Mouse (Mus musculus): ENCODE results near the gene Fam219b. TPM values are rescaled to one million over a fixed set of nuclear protein-coding genes. Genes with fewer than 3 reads are reported as not detected.

Gene Fam219b
- polyA plus RNA-seq, 1 experiment: 0.78 TPM

- Histone ChIP-seq H3K4me3 (replicated peaks) (no peak overlapping the region), H3K36me3 (ENCODE audit: control insufficient read depth) (peaks cover 66% of the 10 kb centered on the region), H3K27me3 (ENCODE audit: control insufficient read depth) (no peaks in the 10 kb centered on the region), H3K4me1 (ENCODE audit: control insufficient read depth) (peaks cover 36% of the 10 kb centered on the region), H3K9me3 (ENCODE audit: control insufficient read depth, low read length) (no peaks in the 10 kb centered on the region)
- TF ChIP-seq TAL1 (IDR thresholded peaks at IDR 0.05; ENCODE audit: low read length) (no peak), GATA1 (IDR thresholded peaks at IDR 0.05; ENCODE audit: low read length) (no peak)
Observed at GRCm38 (mm10) chr9:57539550-57539949, 2.2 kb downstream of the Fam219b start.

- Histone ChIP-seq H3K27me3 (ENCODE audit: control insufficient read depth) (no peaks in the 10 kb centered on the region), H3K9me3 (ENCODE audit: control insufficient read depth, low read length) (no peaks in the 10 kb centered on the region), H3K4me1 (ENCODE audit: control insufficient read depth) (peaks cover 35% of the 10 kb centered on the region), H3K36me3 (ENCODE audit: control insufficient read depth) (peaks cover 69% of the 10 kb centered on the region), H3K4me3 (replicated peaks) (no peak overlapping the region)
- no peak for TF ChIP-seq GATA1 (IDR thresholded peaks at IDR 0.05; ENCODE audit: low read length)
- TF ChIP-seq TAL1 (IDR thresholded peaks at IDR 0.05; ENCODE audit: low read length): no peak
Observed at GRCm38 (mm10) chr9:57541312-57541711, 4.0 kb downstream of the Fam219b start.

DNA sequence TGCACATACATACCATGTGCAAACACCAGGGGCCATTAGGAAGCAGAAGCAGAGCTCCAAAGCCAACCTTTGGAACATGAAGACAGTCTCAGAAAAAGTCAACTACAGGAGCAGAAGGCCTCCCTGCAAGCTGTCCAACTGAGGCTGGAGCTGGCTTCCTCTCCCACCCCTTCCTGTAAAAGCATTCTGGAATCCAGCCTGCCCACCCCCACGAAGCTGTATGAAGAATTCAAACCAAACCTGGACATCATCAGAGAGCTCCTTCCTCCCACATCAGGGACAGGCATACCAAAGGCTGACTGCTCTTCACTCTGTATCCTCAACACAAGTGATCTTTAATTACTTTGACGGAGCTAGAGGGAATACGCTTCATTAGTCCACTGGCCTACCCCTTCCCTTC is 6.6 kb downstream of the Fam219b start:
- no peak overlapping the region for H3K4me3 ChIP-seq (replicated peaks)
- peaks cover 87% of the 10 kb centered on the region for H3K36me3 ChIP-seq (ENCODE audit: control insufficient read depth)
- H3K4me1 ChIP-seq (ENCODE audit: control insufficient read depth): peaks cover 34% of the 10 kb centered on the region
- TF ChIP-seq GATA1 (IDR thresholded peaks at IDR 0.05; ENCODE audit: low read length) (no peak), TAL1 (IDR thresholded peaks at IDR 0.05; ENCODE audit: low read length) (no peak)
- H3K9me3 ChIP-seq (ENCODE audit: control insufficient read depth, low read length): no peaks in the 10 kb centered on the region
- no peaks in the 10 kb centered on the region for H3K27me3 ChIP-seq (ENCODE audit: control insufficient read depth)

DNA sequence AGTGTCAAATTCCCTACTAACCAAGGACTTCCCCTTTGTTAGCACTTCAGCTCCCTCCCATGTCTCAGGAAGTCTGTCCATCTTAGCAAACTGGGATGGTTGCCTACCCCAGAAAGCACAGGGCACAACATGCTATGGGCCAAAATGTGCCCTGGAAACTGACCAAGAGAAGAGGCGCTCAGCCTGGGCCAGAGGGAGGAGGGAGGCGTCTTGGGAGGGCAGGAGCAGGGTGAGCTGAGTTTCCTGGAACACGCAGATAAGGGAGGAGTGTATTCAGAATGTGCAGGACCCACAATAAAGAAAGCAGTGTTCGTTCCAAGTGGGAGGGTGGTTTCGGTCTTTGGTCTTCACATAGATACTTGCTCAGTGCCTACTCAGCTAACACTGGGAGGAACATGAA is 10.0 kb downstream of the Fam219b start:
- peak overlapping the region; percentile 4 for H3K4me3 ChIP-seq (replicated peaks)
- H3K9me3 ChIP-seq (ENCODE audit: control insufficient read depth, low read length): no peaks in the 10 kb centered on the region
- TF ChIP-seq TAL1 (IDR thresholded peaks at IDR 0.05; ENCODE audit: low read length) (no peak), GATA1 (IDR thresholded peaks at IDR 0.05; ENCODE audit: low read length) (no peak)
- H3K27me3 ChIP-seq (ENCODE audit: control insufficient read depth): no peaks in the 10 kb centered on the region
- peaks cover 65% of the 10 kb centered on the region for H3K36me3 ChIP-seq (ENCODE audit: control insufficient read depth)
- peaks cover 37% of the 10 kb centered on the region for H3K4me1 ChIP-seq (ENCODE audit: control insufficient read depth)

DNA sequence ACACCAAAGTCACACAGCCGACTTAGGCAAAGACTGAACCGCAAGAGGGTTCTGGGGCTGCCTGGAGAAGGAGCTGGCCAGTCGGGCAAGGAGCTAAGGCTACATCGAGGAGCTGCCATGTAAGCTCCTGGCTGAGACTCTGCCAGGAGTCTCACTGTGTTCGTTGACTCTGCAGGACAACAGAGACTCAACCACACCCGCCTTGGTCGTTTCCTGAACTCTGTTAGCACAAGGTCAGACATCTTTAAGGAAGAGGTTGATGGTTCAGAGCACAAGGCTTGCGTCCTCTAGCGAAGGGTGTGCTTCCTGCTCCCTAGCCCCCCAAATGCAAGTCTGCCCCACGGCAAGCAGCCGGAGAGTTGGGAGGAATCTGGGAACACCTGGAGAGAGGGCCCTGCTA is 10.5 kb downstream of the Fam219b start:
- H3K36me3 ChIP-seq (ENCODE audit: control insufficient read depth): peaks cover 59% of the 10 kb centered on the region
- H3K4me3 ChIP-seq (replicated peaks): no peak overlapping the region
- H3K9me3 ChIP-seq (ENCODE audit: control insufficient read depth, low read length): no peaks in the 10 kb centered on the region
- peaks cover 43% of the 10 kb centered on the region for H3K4me1 ChIP-seq (ENCODE audit: control insufficient read depth)
- H3K27me3 ChIP-seq (ENCODE audit: control insufficient read depth): no peaks in the 10 kb centered on the region
- TF ChIP-seq TAL1 (IDR thresholded peaks at IDR 0.05; ENCODE audit: low read length): no peak
- no peak for TF ChIP-seq GATA1 (IDR thresholded peaks at IDR 0.05; ENCODE audit: low read length)

- peaks cover 47% of the 10 kb centered on the region for H3K36me3 ChIP-seq (ENCODE audit: control insufficient read depth)
- H3K4me3 ChIP-seq (replicated peaks): no peak overlapping the region
- peaks cover 43% of the 10 kb centered on the region for H3K4me1 ChIP-seq (ENCODE audit: control insufficient read depth)
- no peak for TF ChIP-seq GATA1 (IDR thresholded peaks at IDR 0.05; ENCODE audit: low read length)
- no peak for TF ChIP-seq TAL1 (IDR thresholded peaks at IDR 0.05; ENCODE audit: low read length)
- H3K9me3 ChIP-seq (ENCODE audit: control insufficient read depth, low read length): no peaks in the 10 kb centered on the region
- peaks cover 2% of the 10 kb centered on the region; the same call in 1 of the 2 replicates for H3K27me3 ChIP-seq (ENCODE audit: control insufficient read depth)
Observed at GRCm38 (mm10) chr9:57549186-57549585, 11.9 kb downstream of the Fam219b start.

DNA sequence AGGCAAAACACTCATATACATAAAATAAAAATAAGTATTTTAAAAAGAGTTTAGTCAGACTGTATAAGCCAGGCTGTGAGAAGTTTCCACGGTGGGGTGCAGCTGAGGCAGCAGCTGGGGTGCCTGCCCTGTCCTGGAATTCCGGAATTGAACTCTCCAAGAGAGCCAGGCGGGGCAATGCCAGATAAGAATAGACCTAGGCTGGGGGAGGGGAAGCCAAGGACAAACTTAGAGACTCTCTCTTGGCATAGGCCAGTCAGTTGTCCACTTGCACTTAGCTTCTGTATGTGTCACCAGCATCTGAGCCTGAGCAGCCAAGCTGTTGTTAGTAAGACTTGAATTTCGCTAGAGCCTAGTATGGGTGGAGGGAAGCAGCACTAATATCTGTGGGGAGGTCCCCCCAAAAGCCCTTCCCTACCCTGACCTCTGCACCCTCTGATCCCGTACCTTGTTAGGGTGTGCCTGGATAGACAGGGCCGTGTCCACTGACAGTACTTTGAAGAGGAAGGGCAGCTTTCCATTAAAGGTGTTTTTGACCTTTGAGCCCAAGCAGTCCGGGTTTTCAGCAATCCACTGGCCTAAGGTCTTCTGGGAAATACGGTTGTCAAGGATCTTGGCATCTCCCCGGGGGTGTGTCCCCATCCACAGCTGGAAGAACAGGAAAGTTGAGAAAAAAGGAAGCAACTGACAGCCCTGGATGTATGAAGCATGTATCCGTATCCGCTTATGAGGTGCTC is 13.0 kb downstream of the Fam219b start:
- H3K4me3 ChIP-seq (replicated peaks): no peak overlapping the region

DNA sequence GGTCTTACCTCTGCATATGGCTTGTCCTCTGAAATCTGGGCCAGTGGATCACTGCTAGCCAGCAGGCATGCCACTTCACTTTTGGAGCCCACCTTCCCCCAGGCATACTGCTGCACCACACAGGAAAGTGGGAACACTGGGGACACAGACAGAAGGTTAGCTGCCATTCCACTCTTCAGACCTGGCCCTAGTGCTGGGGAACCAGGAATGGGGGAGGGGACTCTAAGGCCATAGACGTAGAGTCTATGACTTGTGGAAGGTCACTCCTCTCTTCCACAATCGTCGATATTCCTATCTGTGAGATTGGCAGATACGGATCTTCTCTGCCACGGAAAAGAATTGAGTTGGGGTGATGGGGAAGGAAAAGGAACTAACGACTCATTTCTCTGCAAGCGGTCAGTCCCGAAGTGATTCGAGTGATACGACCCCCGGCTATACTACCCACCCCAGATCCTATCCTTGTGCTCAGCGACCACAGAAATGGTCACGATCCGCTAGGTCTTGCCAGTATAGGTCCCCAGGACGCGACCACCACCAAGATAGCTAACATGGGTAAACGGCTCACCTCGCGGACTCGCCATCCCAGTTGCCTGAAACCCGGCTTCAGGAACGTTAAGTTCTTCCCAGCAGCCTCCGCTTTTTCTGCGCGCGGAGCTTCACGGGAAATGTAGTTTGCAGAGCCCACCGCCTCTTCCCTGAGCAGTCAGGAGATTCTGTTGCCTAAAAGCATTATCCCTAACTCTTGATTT is 15.0 kb downstream of the Fam219b start, which contains the start of gene Mpi:
Gene Mpi, minus strand, starts transcription at position 625 of the 749 bp plus-strand sequence.
- Histone ChIP-seq H3K4me1 (ENCODE audit: control insufficient read depth) (peaks cover 35% of the 10 kb centered on the region), H3K9me3 (ENCODE audit: control insufficient read depth, low read length) (no peaks in the 10 kb centered on the region), H3K27me3 (ENCODE audit: control insufficient read depth) (peaks cover 2% of the 10 kb centered on the region; the same call in 1 of the 2 replicates), H3K4me3 (replicated peaks) (peak within 1 kb of the TSS; percentile 73), H3K36me3 (ENCODE audit: control insufficient read depth) (peaks cover 24% of the 10 kb centered on the region)
- no peak for TF ChIP-seq GATA1 (IDR thresholded peaks at IDR 0.05; ENCODE audit: low read length)
- no peak for TF ChIP-seq TAL1 (IDR thresholded peaks at IDR 0.05; ENCODE audit: low read length)

More for the DNA sequence above, 13.0 kb downstream of the Fam219b start:
- Histone ChIP-seq H3K4me1 (ENCODE audit: control insufficient read depth) (peaks cover 43% of the 10 kb centered on the region), H3K9me3 (ENCODE audit: control insufficient read depth, low read length) (no peaks in the 10 kb centered on the region), H3K27me3 (ENCODE audit: control insufficient read depth) (peaks cover 2% of the 10 kb centered on the region; the same call in 1 of the 2 replicates), H3K36me3 (ENCODE audit: control insufficient read depth) (peaks cover 36% of the 10 kb centered on the region)
- TF ChIP-seq GATA1 (IDR thresholded peaks at IDR 0.05; ENCODE audit: low read length) (no peak), TAL1 (IDR thresholded peaks at IDR 0.05; ENCODE audit: low read length) (no peak)

- H3K4me1 ChIP-seq (ENCODE audit: control insufficient read depth): peaks cover 27% of the 10 kb centered on the region
- H3K4me3 ChIP-seq (replicated peaks): no peak overlapping the region
- TF ChIP-seq TAL1 (IDR thresholded peaks at IDR 0.05; ENCODE audit: low read length) (no peak), GATA1 (IDR thresholded peaks at IDR 0.05; ENCODE audit: low read length) (no peak)
- peaks cover 17% of the 10 kb centered on the region for H3K36me3 ChIP-seq (ENCODE audit: control insufficient read depth)
- no peaks in the 10 kb centered on the region for H3K9me3 ChIP-seq (ENCODE audit: control insufficient read depth, low read length)
- peaks cover 2% of the 10 kb centered on the region; the same call in 1 of the 2 replicates for H3K27me3 ChIP-seq (ENCODE audit: control insufficient read depth)
Observed at GRCm38 (mm10) chr9:57553119-57553518, 15.8 kb downstream of the Fam219b start.
